Mouse (Mus musculus) stomach, postnatal 0 days (tissue): ENCODE measurements around the gene Snupn.

Experiments used
- CTCF ChIP-seq: IDR thresholded peaks from 2 replicates; pipeline ENCODE4 v1.5.1; 2016; ENCODE audit warnings: antibody characterized with exemption, low read depth, mild to moderate bottlenecking, moderate library complexity
- EP300 ChIP-seq: optimal IDR thresholded peaks from 2 replicates; pipeline ENCODE3; 2016; ENCODE audit warnings: antibody characterized with exemption

GRCm38 (mm10) chr9:56925291-56926024 is 25.2 kb upstream of the Snupn start:
- no peak for TF ChIP-seq EP300
- no peak for TF ChIP-seq CTCF
